Mouse (Mus musculus) adrenal gland, postnatal 4 days (tissue): ENCODE results near the gene Ppard. TPM values are rescaled to one million over a fixed set of nuclear protein-coding genes. Genes with fewer than 3 reads are reported as not detected.
A peak's percentile ranks its signal among the peaks of the same experiment; 100 is the strongest.

Experiments used
- DNase-seq, 2 experiments: peaks; one replicate each; pipeline ENCODE4 v3.0.0; 2021 to 2022; ENCODE audit warnings: low spot score in 2 of 2, mixed read lengths in 2 of 2
- total RNA-seq, 2 experiments: library from RNA; stranded (reverse); gene quantifications; 2 replicates each; pipeline ENCODE4 v1.2.3; 2021

The Ppard gene
- total RNA-seq, 2 experiments from 2014 or later: 27.1 to 33.6 TPM

GRCm38 (mm10) chr17:28254804-28255203 is 22.3 kb downstream of the Ppard start:
- DNase-seq: no peak

GRCm38 (mm10) chr17:28255651-28256050 is 23.2 kb downstream of the Ppard start:
- DNase-seq: no peak

DNA sequence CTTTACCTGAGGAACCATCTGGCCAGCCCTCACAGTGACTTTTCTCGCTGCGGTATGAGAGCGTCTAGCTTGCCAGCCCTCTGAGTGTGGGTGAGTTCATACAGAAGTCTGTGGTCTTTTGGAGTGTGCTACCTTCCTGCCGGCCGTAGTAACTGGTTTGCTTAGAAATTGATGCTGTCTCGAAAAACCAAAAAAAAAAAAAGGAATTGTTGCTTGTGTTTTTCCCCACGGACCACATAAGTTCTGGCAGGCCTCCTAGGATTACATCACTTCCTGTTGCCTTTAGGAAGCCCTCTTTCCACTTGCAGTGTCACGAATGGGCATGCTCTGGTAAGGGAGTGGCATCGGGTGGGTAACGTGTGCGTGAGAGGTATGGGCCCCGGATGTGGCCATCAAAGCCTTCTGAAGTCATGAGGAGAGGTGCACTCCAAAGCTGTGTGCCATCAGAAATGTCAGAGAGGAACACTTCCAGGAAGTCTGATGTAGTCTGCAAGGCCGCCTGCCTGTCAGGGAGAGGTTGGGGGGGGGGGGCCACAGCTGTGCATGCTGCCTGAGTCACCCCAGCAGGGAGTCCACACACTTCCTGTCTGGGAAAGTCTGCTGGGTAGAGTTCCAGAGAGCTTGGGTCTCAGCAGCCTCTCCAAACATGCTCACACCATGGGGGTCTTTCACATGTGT is 24.3 kb downstream of the Ppard start:
- DNase-seq: no peak

DNA sequence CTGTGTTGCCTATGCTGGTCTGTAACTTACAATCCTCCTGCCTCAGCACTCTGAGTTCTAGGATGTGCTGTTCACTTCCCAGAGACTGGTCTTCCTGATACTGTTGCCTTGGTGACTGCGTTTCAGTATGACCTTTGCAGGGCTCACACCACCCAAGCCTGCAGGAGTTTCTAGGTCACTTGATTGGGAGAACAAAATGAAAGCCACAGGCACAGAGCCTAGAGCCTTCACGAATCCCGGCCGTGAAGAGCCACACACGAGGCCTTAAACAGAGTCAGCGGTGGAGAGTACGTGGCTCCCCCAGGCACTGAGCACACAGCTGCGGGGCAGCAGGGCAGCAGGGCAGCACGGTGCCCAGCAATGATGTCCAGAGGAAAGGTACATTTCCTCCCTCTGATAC is 25.8 kb downstream of the Ppard start:
- DNase-seq: no peak

GRCm38 (mm10) chr17:28259890-28260542 is 27.5 kb downstream of the Ppard start:
- no peak for DNase-seq

DNA sequence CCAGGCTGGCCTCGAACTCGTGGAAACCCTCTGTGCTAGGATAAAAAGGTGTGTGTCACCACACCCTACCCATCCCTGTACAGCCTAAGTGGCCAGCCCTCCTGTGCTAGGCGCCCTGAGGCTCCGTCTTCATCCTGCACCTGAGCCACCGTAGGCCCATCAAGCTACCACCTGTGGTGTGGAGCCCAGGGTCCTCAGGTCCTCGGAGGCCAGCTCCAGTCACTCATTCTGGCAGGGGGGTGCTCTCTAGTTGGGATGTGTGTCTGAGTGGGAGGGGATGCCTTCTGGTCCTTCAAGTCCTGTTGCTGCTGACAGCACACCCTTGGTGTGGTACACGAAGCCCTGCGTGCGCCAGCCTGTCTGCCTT is 28.0 kb downstream of the Ppard start:
- no peak for DNase-seq

GRCm38 (mm10) chr17:28261795-28262194 is 29.3 kb downstream of the Ppard start:
- no peak for DNase-seq

GRCm38 (mm10) chr17:28263181-28263894 is 30.8 kb downstream of the Ppard start:
- no peak for DNase-seq

DNA sequence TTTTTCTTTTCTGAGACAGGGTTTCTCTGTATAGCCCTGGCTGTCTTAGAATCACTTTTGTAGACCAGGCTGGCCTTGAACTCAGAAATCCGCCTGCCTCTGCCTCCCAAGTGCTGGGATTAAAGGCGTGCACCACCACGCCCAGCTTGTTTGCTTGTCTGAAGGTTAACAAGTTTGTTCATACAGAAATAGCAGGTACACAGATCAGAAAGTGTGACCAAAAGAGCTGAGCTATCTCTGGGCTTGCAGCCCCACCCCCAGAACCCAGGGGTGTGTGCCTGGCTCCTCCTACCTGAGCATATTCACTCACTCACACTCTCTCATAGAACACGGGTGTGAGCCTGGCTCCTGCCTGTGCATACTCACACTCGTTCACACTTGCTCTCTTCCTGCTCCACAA is 34.8 kb downstream of the Ppard start:
- DNase-seq: no peak

DNA sequence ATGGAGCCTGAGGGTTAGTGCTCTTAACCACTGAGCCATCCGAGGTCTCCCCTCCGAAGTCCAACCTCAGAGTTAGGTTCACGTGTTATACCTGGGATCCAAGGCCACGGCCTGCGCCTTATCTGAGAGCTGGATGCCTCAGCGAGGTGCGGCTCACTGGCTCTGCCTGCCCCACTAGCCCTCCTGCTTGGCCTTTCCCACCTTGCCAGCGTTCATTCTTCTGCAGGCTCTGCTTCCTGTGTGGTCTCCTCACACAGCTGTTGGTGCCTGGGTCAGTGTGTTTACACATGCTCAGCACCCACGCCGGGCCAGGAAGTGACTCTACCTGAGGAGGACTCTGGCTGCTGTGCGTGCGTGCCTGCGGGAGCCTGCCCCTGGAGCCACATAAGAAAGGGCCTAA is 37.7 kb downstream of the Ppard start:
- DNase-seq: no peak

DNA sequence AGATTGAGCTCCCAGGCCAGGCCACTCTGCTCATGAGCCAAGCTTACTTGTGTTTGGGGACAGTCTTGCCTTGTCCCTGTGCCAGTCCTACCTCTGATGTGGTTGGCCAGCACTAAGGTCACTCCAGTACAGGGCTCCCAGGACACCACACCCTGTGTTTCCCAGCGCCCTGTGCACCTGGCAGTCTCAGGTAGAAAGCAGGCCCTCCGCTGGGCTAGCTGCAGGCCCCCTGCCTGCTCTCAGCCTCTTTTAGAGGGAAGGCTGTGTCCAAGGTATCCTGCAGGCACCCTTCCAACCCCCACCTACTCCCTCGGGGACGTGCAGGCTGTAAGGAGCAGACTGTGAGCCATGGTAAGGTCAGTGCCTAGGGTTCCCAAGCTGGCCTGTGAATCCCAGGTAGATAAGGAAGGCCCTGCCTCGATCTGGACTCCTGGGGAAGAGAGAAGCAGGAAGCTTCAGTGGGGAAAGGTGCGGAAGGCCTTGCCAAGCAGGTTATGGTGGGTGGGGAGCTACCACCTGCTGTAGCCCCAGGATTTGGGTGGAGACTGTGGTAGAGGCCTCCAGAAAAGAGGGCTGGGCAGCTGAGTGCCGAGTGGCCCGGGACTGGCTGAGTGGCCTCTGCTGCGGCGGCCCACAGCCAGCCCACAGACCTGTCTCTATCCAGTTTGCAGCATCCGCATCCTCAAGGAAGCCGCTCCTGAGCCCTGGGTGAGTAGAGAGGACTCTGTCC is 39.2 kb downstream of the Ppard start:
- no peak for DNase-seq

- no peak for DNase-seq
Observed at GRCm38 (mm10) chr17:28272281-28272680, 39.8 kb downstream of the Ppard start.

GRCm38 (mm10) chr17:28272837-28273236 is 40.3 kb downstream of the Ppard start:
- no peak for DNase-seq

GRCm38 (mm10) chr17:28274739-28275138 is 42.2 kb downstream of the Ppard start:
- DNase-seq: no peak

DNA sequence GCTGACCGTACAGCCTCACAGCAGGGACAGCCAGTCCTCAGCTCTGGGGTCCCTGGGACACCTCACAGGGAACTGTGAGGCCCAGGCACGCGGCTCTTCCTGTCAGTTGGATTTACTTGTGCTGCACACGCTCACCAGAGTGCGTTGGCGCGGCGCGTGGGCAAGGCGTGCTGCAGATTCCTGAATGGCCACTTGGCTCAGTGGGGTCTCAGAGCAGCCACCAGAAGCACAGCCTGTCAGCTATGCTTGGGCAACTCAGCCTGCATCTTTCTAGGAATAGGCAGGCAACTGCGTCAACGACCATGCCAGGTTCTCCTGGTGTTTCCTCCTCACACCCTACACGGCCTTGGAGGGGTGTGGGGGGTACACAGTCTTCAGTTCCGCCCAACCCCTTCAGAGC is 44.7 kb downstream of the Ppard start:
- DNase-seq: no peak

DNA sequence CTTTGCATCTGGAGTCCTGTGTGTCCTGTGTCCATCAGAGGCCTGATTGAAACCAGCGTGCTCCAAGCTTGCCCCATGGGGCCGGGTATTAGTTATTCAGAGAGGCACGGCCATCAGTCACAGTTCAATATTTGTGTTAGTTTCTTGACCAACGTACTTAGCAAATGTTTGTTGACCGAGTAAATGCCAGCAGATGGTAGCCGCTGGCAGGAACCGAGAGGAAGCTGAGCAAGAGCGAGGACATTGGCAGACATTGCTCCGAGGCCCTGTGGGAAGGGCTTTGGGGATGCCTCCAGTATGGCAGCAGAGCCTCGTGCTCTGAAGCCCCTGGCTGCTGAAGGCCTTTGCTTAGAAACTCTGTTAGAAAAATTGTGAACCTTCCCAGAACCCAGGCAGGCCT is 45.2 kb downstream of the Ppard start:
- DNase-seq: no peak

- DNase-seq: no peak
Observed at GRCm38 (mm10) chr17:28278156-28278555, 45.7 kb downstream of the Ppard start.

DNA sequence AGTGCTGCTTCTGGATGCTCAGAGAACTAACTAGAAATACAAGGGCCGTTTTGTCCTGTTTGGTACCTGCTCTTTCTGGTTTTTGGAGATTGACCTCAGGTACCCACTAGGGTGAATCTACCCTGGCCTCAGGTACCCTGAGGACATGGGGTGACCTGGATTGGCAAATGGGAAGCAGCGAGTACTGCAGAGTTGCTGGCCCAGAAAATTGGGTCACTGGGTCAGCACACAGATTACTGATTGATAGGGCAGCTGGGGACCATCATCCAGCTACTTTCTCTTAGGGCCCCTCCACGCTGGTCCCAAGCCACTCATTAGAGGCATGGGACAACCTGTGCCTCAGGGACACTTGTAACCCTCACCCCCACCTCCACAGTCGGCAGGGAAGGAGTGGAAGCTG is 46.7 kb downstream of the Ppard start:
- DNase-seq: no peak

- DNase-seq: peak; percentile 51 to 70
Observed at GRCm38 (mm10) chr17:28279780-28280422, 47.4 kb downstream of the Ppard start.

GRCm38 (mm10) chr17:28280423-28280800 is 47.9 kb downstream of the Ppard start:
- DNase-seq: no peak

GRCm38 (mm10) chr17:28280831-28281377 is 48.4 kb downstream of the Ppard start:
- no peak for DNase-seq
